In genomic region chr3:53475889-53476288, GRCm38 (mm10) we compare ENCODE assay signal across 9 mouse cellular contexts. TPM values are rescaled to one million over a fixed set of nuclear protein-coding genes. Genes with fewer than 3 reads are reported as not detected.
DNase-seq lines count a peak whose midpoint lies in the region; ATAC-seq and TF ChIP-seq lines count a peak whose summit lies in the region.
"Had no signal": no experiment of that assay in that cellular context is flagged by ENCODE, and none has a peak within 500 bp of the region (broad histone marks: within the 10 kb centered on the region; RNA-seq: fewer than 3 reads in every experiment).

No protein-coding gene starts in this region.

- H3K27ac ChIP-seq in heart, embryonic 11.5 days (ENCODE audit: low read depth, low read length): no peak overlapping the region
- H3K27ac ChIP-seq in embryonic fibroblast, embryonic 13.5 days (ENCODE audit: insufficient read depth, low read length): no peak overlapping the region
- no peak overlapping the region for H3K27ac ChIP-seq in midbrain, embryonic 15.5 days
- H3K27ac ChIP-seq: neural tube, embryonic 12.5 days had no signal

- H3K36me3 ChIP-seq in heart, embryonic 11.5 days (ENCODE audit: control insufficient read depth, insufficient read depth, low read length): peaks cover 46% of the 10 kb centered on the region
- peaks cover 74% of the 10 kb centered on the region for H3K36me3 ChIP-seq in midbrain, embryonic 15.5 days (replicated peaks)

- H3K4me1 ChIP-seq in heart, embryonic 11.5 days (ENCODE audit: control insufficient read depth, insufficient read depth, low read length): no peaks in the 10 kb centered on the region
- H3K4me1 ChIP-seq in embryonic fibroblast, embryonic 13.5 days (ENCODE audit: control insufficient read depth, insufficient read depth, low read length): no peaks in the 10 kb centered on the region
- no peaks in the 10 kb centered on the region for H3K4me1 ChIP-seq in midbrain, embryonic 15.5 days
- H3K4me1 ChIP-seq: neural tube, embryonic 12.5 days had no signal

- TF ChIP-seq POLR2A in embryonic fibroblast, embryonic 13.5 days (IDR thresholded peaks at IDR 0.05; ENCODE audit: low read depth, low read length): no peak

- no peaks in the 10 kb centered on the region for H3K9me3 ChIP-seq in heart, embryonic 11.5 days (replicated peaks; ENCODE audit: control insufficient read depth, low read length)
- no peaks in the 10 kb centered on the region for H3K9me3 ChIP-seq in midbrain, embryonic 15.5 days
- H3K9me3 ChIP-seq: neural tube, embryonic 12.5 days had no signal

- ATAC-seq in heart, embryonic 11.5 days (replicated peaks; ENCODE audit: insufficient number of reproducible peaks, low FRiP score, low TSS enrichment): no peak
- ATAC-seq in midbrain, embryonic 15.5 days (replicated peaks): 0 out of 2 replicates have a peak, but pooled peaks have one; percentile 41

- peak; percentile 42 to 55 for DNase-seq in heart, postnatal 14 days
- DNase-seq in 416B (ENCODE audit: low read depth): peak; percentile 21
- DNase-seq in ZHBTc4 (ENCODE audit: low read depth, low spot score): peak; percentile 42
- peak; percentile 75 for DNase-seq in kidney, postnatal 10 days
- DNase-seq in spleen, postnatal 4 days (ENCODE audit: low spot score in 2 of 2): no peak

- WGBS in heart, embryonic 11.5 days (ENCODE audit: insufficient replicate concordance): 56% methylated on average over 6 of the region's 6 CpGs
- 55% methylated on average over 6 of the region's 6 CpGs for WGBS in midbrain, embryonic 15.5 days

- H3K9ac ChIP-seq in heart, embryonic 11.5 days (ENCODE audit: low read depth, low read length): no peak overlapping the region
- H3K9ac ChIP-seq in midbrain, embryonic 15.5 days: no peak overlapping the region
- H3K9ac ChIP-seq: neural tube, embryonic 12.5 days had no signal

- TF ChIP-seq CTCF in embryonic fibroblast, embryonic 13.5 days (IDR thresholded peaks at IDR 0.05; ENCODE audit: borderline replicate concordance, insufficient read depth, low read length): peak; percentile 71; the same call in 1 of the 2 replicates

- intact Hi-C loops in heart, postnatal 14 days (cut with DNase I): loop anchor here (2.0 kb wide), 1 partner anchor 15 kb away; no protein-coding TSS in a partner anchor

- H3K27me3 ChIP-seq in heart, embryonic 11.5 days (ENCODE audit: control insufficient read depth, insufficient read depth, low read length): no peaks in the 10 kb centered on the region
- no peaks in the 10 kb centered on the region for H3K27me3 ChIP-seq in midbrain, embryonic 15.5 days (replicated peaks)
- H3K27me3 ChIP-seq: neural tube, embryonic 12.5 days had no signal

- no peak overlapping the region for H3K4me2 ChIP-seq in heart, embryonic 11.5 days
- H3K4me2 ChIP-seq in midbrain, embryonic 15.5 days: no peak overlapping the region
- H3K4me2 ChIP-seq: neural tube, embryonic 12.5 days had no signal

- no peak overlapping the region for H3K4me3 ChIP-seq in heart, embryonic 11.5 days (ENCODE audit: low read depth, low read length)
- H3K4me3 ChIP-seq in embryonic fibroblast, embryonic 13.5 days (ENCODE audit: insufficient read depth, low read length): no peak overlapping the region
- no peak overlapping the region for H3K4me3 ChIP-seq in midbrain, embryonic 15.5 days
- H3K4me3 ChIP-seq: neural tube, embryonic 12.5 days had no signal

RNA-seq across cellular contexts. Expression of gene Proser1, which starts 12.4 kb away (rescaled TPM):
- total RNA-seq in heart, postnatal 14 days (2021): 10 to 100 TPM; 10.9 to 12.0 TPM
- polyA plus RNA-seq in heart, embryonic 11.5 days (2014; fragmentation: Nextera tagmentation; extraction: Ambion mirVana): 12.4 and 17.6 TPM in 2 replicates
- 9.3 and 10.6 TPM in 2 replicates for polyA plus RNA-seq in embryonic fibroblast, embryonic 13.5 days (2011; ENCODE audit: insufficient read length, low read depth, missing spikeins)
- 22.9 and 23.2 TPM in 2 replicates for polyA plus RNA-seq in midbrain, embryonic 15.5 days (2015; fragmentation: Nextera tagmentation; extraction: Ambion mirVana)

RNA-seq across cellular contexts. Expression of gene Stoml3, which starts 12.6 kb away (rescaled TPM):
- not detected for total RNA-seq in heart, postnatal 14 days (2021)
- polyA plus RNA-seq in heart, embryonic 11.5 days (2014; fragmentation: Nextera tagmentation; extraction: Ambion mirVana): 0.13 and 0.17 TPM in 2 replicates
- not detected in 2 replicates for polyA plus RNA-seq in embryonic fibroblast, embryonic 13.5 days (2011; ENCODE audit: insufficient read length, low read depth, missing spikeins)
- not detected in 2 replicates for polyA plus RNA-seq in midbrain, embryonic 15.5 days (2015; fragmentation: Nextera tagmentation; extraction: Ambion mirVana)

RNA-seq across cellular contexts. Expression of gene Nhlrc3, which starts 12.8 kb away (rescaled TPM):
- total RNA-seq in heart, postnatal 14 days (2021): 1 to 10 TPM; 5.7 to 6.9 TPM
- polyA plus RNA-seq in heart, embryonic 11.5 days (2014; fragmentation: Nextera tagmentation; extraction: Ambion mirVana): 6.4 and 9.7 TPM in 2 replicates
- polyA plus RNA-seq in embryonic fibroblast, embryonic 13.5 days (2011; ENCODE audit: insufficient read length, low read depth, missing spikeins): 17.0 and 19.3 TPM in 2 replicates
- polyA plus RNA-seq in midbrain, embryonic 15.5 days (2015; fragmentation: Nextera tagmentation; extraction: Ambion mirVana): 9.3 and 11.6 TPM in 2 replicates

Comparison
In these comparisons a context has a peak if more than half of its experiments do, and no peak if none do; other contexts are left out.
1. DNase-seq: peak in heart, postnatal 14 days (2 of 2), 416B (single experiment), ZHBTc4 (single experiment) and kidney, postnatal 10 days (single experiment); none in spleen, postnatal 4 days (0 of 2).